Mouse (Mus musculus) layer of hippocampus, postnatal 14 days (tissue): ENCODE measurements around the gene Ubxn1. TPM values are rescaled to one million over a fixed set of nuclear protein-coding genes. Genes with fewer than 3 reads are reported as not detected.
"Not testable (repeated sequence)": the region's sequence is repeated elsewhere in the genome, so short reads cannot be mapped to it uniquely, and the experiment has no call there.

ENCODE experiments used
- DNase-seq, 2 experiments: peaks; one replicate each; pipeline ENCODE4 v3.0.0; 2021 to 2022; ENCODE audit warnings: low spot score in 2 of 2, mixed read lengths in 1 of 2
- long read RNA-seq, 2 experiments: library from polyadenylated mRNA; stranded (forward); transcript quantifications; one replicate each; pipeline ENCODE4 v2.0.0; 2021
- total RNA-seq, 2 experiments: library from RNA; stranded (reverse); gene quantifications; 2 replicates each; pipeline ENCODE4 v1.2.3; 2021

Gene Ubxn1
- 100 to 1,000 TPM in 1 of 2 experiments, 10 to 100 TPM in 1; 95.4 to 101 TPM for total RNA-seq
- long read RNA-seq, experiment 1, transcript Ubxn1-202 (10 exons, 1,033 nt) = minor isoform, 8 of 55 reads
- long read RNA-seq, experiment 1, transcript Ubxn1-201 (8 exons, 1,127 nt) = minor isoform, 7 of 55 reads
- long read RNA-seq, experiment 1, transcript Ubxn1-204 (9 exons, 1,291 nt) = major isoform, 34 of 55 reads
- long read RNA-seq, experiment 1, partial matches to known transcripts = 3 of 55 reads
- long read RNA-seq, experiment 1, other reads (novel, unspliced or antisense) = 3 of 55 reads
- long read RNA-seq, experiment 2, transcript Ubxn1-202 (10 exons, 1,033 nt) = minor isoform, 10 of 104 reads
- long read RNA-seq, experiment 2, transcript Ubxn1-201 (8 exons, 1,127 nt) = minor isoform, 9 of 104 reads
- long read RNA-seq, experiment 2, transcript Ubxn1-204 (9 exons, 1,291 nt) = major isoform, 81 of 104 reads
- long read RNA-seq, experiment 2, partial matches to known transcripts = 3 of 104 reads
- long read RNA-seq, experiment 2, other reads (novel, unspliced or antisense) = 1 of 104 reads

DNA sequence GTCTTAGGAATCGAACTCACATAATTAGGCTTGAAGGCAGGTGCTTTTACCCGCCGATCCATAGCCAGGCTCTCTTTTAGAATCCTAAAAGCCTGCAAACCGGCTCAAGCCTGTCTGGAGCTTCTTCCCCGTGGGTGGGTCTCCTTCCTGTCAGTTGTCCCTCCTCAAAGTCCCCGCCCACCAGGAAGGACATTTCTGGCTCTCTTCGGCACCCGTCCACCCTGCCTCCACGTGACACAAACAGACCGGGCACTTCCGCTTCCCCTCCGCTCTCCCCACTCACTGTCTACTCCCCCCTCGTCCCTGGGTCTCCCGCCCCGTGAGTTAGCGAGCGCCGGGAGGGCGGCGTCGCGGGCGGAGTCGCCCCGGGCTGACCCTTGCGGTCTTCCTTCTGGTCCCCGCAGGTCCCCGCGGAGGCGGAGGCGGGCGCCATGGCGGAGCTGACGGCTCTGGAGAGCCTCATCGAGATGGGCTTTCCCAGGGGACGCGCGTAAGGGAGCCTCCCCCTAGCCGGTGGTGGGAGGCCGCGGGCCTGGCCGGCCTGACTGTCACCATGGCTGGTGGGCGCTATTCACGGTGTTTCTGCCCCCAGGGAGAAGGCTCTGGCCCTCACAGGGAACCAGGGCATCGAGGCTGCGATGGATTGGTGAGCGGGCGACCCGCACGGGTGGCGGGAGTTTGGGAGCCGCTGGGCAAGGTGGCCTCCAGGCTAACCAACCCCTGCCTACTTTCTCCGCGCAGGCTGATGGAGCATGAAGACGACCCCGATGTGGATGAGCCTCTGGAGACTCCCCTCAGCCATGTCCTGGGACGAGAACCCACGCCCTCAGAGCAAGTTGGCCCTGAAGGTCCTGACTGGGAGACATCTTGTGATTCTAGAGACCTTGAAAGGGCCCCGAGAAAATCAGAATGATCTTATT, at the start of gene Ubxn1:
Gene Ubxn1, plus strand, starts transcription at position 230 of the 920 bp plus-strand sequence.
- peak; percentile 96 to 98 for DNase-seq

GRCm38 (mm10) chr19:8822696-8823095, 48.6 kb upstream of the Ubxn1 start:
- DNase-seq = no peak

DNA sequence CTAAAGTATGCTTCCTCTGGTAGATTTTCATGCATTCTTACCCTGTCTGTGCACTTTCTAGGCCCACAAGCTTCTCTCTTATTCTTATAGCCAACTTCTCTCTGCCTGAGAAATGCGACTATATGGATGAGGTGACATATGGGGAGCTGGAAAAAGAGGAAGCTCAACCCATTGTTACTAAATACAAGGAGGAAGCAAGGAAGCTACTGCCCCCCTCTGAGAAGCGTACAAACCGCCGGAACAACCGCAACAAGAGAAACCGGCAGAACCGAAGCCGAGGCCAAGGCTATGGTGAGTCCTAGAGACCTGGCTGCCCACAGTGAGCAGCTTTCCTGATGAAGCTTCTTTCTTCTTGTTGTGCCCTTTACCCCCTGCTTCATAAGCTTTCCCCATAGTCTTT, 41.6 kb upstream of the Ubxn1 start, which contains the start of gene AC129217.1:
Gene AC129217.1, plus strand, starts transcription at position 114 of the 400 bp plus-strand sequence.
- DNase-seq = no peak

DNA sequence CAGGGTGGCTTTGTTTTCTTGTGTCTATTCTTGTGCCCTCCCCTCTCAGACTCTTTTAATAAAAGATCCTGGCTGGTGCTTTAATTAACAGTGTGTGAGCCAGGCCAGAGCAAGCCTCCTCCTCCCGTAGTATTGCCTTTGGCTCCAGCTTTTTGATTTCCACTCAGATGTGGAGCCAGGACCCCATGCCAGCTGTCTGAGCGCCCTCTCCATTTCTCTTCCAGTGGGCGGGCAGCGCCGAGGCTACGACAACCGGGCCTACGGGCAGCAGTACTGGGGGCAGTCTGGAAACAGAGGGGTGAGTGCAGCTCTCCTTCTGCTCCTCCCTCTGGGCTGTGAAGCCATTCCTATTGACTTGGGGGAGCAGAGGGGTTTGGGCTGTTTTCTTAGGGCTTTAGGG, 40.6 kb upstream of the Ubxn1 start:
- DNase-seq = peak; percentile 45 to 78

- no peak for DNase-seq
These were observed 40.0 kb upstream of the Ubxn1 start for GRCm38 (mm10) chr19:8831262-8831661.

- no peak for DNase-seq
These were observed 38.3 kb upstream of the Ubxn1 start for GRCm38 (mm10) chr19:8832971-8833370.

DNA sequence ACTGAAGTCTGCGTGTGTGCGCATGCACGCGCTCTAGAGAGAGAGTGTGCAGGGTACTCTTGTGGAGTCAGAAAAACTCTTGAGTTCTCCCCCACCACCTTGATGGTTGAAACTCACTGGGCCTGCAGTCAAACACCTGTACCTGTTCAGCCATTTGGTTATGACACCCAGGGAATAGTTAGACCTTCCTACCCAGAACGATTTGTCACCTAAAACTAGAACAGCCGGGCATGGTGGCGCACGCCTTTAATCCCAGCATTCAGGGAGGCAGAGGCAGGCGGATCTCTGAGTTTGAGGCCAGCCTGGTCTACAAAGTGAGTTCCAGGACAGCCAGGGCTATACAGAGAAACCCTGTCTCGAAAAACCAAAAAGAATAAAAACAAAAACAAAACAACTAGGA, 35.0 kb upstream of the Ubxn1 start:
- DNase-seq = not testable (repeated sequence)

GRCm38 (mm10) chr19:8837251-8837791, 34.0 kb upstream of the Ubxn1 start, which contains the start of gene Bscl2:
TSS of gene Bscl2 (plus strand) at chr19:8837467.
- peak; percentile 92 for DNase-seq

DNA sequence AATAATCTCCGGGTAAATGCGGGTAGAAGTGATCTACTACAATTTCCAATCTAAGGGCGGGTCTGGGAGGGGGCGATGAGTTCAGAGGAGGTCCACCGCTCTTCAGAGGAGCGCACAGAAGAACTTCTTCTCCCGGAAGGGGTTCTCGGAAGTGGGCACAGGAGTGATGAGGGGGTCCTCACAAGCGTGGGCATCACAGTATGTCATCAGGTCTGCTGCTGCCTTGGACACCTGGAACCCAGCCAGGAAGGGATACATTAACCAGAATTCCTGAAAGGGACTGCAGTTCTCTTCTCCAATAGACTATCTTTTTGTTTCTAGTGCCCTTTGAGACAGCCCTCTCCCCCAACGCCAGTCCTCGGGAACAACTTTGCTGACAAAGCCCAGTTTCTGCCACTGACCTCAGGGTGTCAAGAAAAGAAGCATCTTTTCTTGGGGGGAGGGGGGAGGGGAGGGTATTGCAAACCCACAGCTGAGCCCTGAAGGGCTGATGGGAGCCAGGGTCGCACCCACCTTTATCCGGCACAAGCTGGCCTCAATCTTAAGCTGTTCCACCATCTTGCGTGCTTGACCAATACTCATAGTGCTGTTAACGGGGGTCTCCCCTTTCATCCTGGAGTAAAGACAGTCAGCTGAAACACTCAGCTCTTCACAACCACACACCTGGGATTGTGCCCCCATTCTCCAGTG, 33.1 kb upstream of the Ubxn1 start:
- DNase-seq = peak in 1 of 2 experiments; percentile 64

DNA sequence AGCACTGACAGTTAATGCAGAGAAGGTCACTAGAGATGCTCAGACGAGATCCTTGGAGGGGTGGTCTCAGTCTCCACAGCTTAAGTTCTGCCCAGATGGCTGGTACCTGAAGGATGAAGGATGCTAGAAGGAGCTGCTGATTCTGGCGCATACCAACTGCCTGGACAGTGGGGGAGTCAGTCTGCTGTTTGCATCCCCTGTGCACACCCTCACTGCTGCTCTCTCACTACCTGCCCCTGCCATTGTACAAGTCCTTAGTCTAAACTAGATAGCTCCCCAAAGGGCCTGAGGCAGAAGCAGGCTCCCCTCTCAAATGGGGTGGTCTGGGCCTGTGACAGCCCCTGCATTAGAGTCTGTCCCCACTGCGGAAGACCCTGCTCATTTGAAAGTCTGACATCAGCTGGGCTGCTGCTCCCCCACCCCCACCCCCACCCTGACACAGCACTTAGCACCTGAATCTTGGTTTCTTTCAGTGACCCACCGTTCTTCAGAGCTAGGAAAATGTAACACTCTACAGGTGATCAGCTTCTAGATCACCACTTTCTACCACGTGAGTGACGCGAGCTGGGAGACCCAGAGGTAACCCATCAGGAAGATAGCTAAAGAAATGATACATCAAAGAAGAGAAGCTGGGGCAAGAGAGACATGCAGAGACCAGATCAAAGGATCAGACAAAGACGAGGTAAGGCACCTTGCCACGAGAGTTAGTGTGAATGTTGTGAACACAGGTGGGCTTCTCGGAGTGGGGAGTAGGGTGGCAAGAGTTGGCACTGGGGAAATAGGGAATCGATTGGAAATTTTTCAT, 32.0 kb upstream of the Ubxn1 start, which contains the start of gene Gng3:
Gene Gng3, minus strand, starts transcription at position 92 of the 805 bp plus-strand sequence.
- DNase-seq = peak; percentile 76 to 81

- peak; percentile 63 to 76 for DNase-seq
These were observed 31.1 kb upstream of the Ubxn1 start for GRCm38 (mm10) chr19:8839908-8840791.

DNA sequence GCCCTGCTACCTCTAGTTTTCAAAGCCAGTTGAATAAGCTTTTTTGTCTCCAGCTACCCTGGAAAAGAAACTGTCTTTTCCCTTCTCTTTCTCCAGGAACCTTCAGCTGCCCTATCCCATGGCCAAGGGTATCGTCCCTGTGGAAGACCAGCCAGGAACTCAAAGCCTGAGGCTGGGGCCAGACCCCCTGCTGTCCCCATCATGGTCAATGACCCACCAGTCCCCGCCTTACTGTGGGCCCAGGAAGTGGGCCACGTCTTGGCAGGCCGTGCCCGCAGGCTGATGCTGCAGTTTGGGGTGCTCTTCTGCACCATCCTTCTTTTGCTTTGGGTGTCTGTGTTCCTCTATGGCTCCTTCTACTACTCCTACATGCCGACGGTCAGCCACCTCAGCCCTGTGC, 30.3 kb upstream of the Ubxn1 start:
- no peak for DNase-seq

DNA sequence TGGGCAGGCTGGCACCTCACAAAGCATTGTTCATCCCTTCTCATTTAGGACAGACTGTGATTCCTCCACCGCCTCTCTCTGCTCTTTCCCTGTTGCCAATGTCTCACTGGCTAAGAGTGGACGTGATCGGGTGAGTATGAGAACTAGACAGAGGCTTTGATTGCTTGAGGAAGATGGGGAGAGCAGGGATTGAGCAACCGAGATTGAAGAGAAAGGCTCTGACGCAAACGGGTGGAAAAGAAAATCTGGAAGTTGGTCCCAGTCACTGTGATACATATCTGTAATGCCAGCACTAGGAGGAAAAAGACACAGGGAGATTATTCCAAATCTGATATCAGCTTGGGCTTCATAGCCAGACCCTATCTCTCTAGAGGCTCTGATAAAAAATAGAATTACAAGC, 28.3 kb upstream of the Ubxn1 start:
- DNase-seq = no peak

DNA sequence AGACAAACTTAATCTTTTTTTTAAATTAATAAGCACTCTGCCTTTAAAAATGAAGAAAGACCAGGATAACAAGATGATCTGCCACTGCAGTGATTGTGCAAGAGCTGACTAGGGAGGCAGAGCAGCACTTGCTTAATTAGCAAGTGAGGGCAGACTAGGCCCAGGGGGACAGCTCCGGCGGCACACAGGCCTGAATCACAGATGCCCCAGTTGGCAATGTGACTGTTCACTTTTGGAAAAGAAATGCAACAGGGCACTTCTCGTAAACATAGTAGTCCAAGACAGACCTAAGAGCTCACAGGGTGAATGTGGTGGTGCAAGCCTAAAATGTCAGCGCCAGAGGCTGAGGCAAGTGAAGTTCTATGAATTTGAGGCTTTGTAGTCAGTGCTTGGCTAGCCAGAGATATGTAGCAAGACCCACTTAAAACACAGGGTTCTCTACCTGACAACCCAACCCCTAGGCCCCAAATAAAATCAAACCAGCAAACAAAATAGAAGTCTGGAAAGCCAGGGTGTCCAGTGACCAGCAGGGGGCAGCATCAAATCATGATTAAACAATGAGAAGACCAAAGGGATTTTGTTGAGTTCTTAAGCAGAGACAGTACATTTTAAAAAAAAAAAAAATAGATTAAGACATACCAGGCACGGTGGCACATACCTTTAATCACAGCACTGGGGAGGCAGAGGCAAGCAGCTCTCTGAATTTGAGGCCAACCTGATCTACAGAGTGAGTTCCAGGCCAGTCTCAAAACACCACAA, 26.7 kb upstream of the Ubxn1 start:
- peak; percentile 70 to 83 for DNase-seq

GRCm38 (mm10) chr19:8848356-8848755, 22.9 kb upstream of the Ubxn1 start:
- DNase-seq = no peak

GRCm38 (mm10) chr19:8850402-8850901, 20.8 kb upstream of the Ubxn1 start, which contains the start of gene Lrrn4cl:
TSS of gene Lrrn4cl (plus strand) at chr19:8850768.
- no peak for DNase-seq

DNA sequence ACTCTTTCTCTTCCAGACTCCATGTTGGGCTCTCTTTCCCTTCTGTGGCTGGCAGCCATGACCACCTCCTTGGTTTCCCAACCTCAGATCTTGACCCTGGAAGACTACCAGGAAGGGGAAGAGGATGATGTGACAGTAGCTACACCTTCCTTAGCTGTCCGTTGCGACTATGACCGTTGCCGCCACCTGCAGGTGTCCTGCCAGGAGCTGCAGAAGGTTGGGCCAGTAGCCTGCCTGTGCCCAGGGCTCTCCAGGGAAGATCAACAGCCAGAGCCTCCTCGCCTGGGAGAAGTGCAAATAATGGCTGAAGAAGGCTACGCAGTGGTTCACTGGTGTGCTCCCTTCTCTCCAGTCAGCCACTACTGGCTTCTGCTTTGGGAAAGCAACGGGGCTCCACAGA, 19.7 kb upstream of the Ubxn1 start:
- no peak for DNase-seq
